Mouse (Mus musculus) G1E (cell line): Measurements from ENCODE around the gene Abca3. TPM values are rescaled to one million over a fixed set of nuclear protein-coding genes. Genes with fewer than 3 reads are reported as not detected.
A peak's percentile ranks its signal among the peaks of the same experiment; 100 is the strongest.

ENCODE experiments used
- ATAC-seq: 2 replicates; pipeline ENCODE4 v1.8.0; 2016; ENCODE audit warnings: mild to moderate bottlenecking; ENCODE audit not compliant: insufficient number of reproducible peaks, poor library complexity, low FRiP score, severe bottlenecking; ENCODE audit errors: extremely low read depth
- DNase-seq: peaks from one replicate; pipeline ENCODE4 v3.0.0; 2012; ENCODE audit warnings: low spot score
- H3K27me3 ChIP-seq: 2 replicates; pipeline ENCODE4 v1.6.1; 2012; ENCODE audit warnings: mild to moderate bottlenecking, low read length, inconsistent platforms; ENCODE audit not compliant: insufficient read depth
- H3K36me3 ChIP-seq: replicated peaks from 2 replicates; pipeline ENCODE3; 2012; ENCODE audit warnings: mild to moderate bottlenecking, inconsistent platforms
- H3K4me1 ChIP-seq: 2 replicates; pipeline ENCODE4 v1.6.1; 2012; ENCODE audit warnings: low read depth, low read length, inconsistent platforms, mixed read lengths; ENCODE audit not compliant: insufficient read depth
- H3K4me3 ChIP-seq: 2 replicates; pipeline ENCODE4 v1.5.1; 2012; ENCODE audit warnings: low read depth, mild to moderate bottlenecking, inconsistent platforms, low read length, moderate library complexity, mixed read lengths
- H3K9me3 ChIP-seq: replicated peaks from 2 replicates; pipeline ENCODE4 v1.6.1; 2012; ENCODE audit warnings: inconsistent platforms
- CTCF ChIP-seq: IDR thresholded peaks from 2 replicates; pipeline ENCODE4 v1.5.1; 2012; ENCODE audit warnings: low read depth, low read length, inconsistent platforms, mixed read lengths
- GATA1 ChIP-seq: IDR thresholded peaks from 2 replicates; pipeline ENCODE4 v1.6.1; 2012; ENCODE audit warnings: borderline replicate concordance, low read length, inconsistent platforms, mixed read lengths
- GATA2 ChIP-seq: IDR thresholded peaks from 2 replicates; pipeline ENCODE4 v1.6.1; 2012; ENCODE audit warnings: low read depth, low read length, inconsistent platforms, borderline replicate concordance
- POLR2AphosphoS5 ChIP-seq: IDR thresholded peaks from 2 replicates; pipeline ENCODE4 v1.6.1; 2012; ENCODE audit warnings: low read depth, low read length, inconsistent platforms; ENCODE audit not compliant: insufficient replicate concordance
- TAL1 ChIP-seq: conservative IDR thresholded peaks from 2 replicates; pipeline ENCODE4 v1.6.1; 2012; ENCODE audit warnings: low read depth, low read length, inconsistent platforms, mixed read lengths
- polyA plus RNA-seq: library from polyadenylated mRNA; stranded (reverse); fragments of >175 nt; gene quantifications from 2 replicates; pipeline ENCODE4 v1.2.3, GENCODE M21; 2012
- total RNA-seq, 2 experiments: library from RNA; stranded (forward) in 1 of 2; stranded (reverse) in 1 of 2; fragments of 200-1000 nt in 1 of 2; fragments of >200 nt in 1 of 2; fragmentation: Nextera tagmentation in 1 of 2; gene quantifications; 2 replicates each; pipeline ENCODE4 v1.2.3; 2014 to 2017

The Abca3 gene
- total and polyA plus RNA-seq, 3 experiments = 24.0 to 68.9 (median 29.5) TPM

GRCm38 (mm10) chr17:24393527-24393926 is 41.8 kb downstream of the Abca3 start:
- Histone ChIP-seq H3K36me3 (peaks cover 90% of the 10 kb centered on the region), H3K27me3 (no peaks in the 10 kb centered on the region), H3K4me3 (no peak overlapping the region), H3K4me1 (peaks cover 5% of the 10 kb centered on the region; the same call in 1 of the 2 replicates), H3K9me3 (no peaks in the 10 kb centered on the region)
- no peak for TF ChIP-seq GATA1
- TF ChIP-seq POLR2AphosphoS5 = no peak
- TF ChIP-seq GATA2 = no peak
- no peak for TF ChIP-seq TAL1
- no peak for TF ChIP-seq CTCF
- DNase-seq = no peak
- ATAC-seq = no peak

- no peaks in the 10 kb centered on the region for H3K27me3 ChIP-seq
- TF ChIP-seq GATA2 (no peak), TAL1 (no peak), CTCF (no peak), GATA1 (no peak), POLR2AphosphoS5 (no peak)
- no peak overlapping the region for H3K4me3 ChIP-seq
- ATAC-seq = no peak
- H3K4me1 ChIP-seq = peaks cover 5% of the 10 kb centered on the region; the same call in 1 of the 2 replicates
- no peaks in the 10 kb centered on the region for H3K9me3 ChIP-seq
- H3K36me3 ChIP-seq = peaks cover 90% of the 10 kb centered on the region
- no peak for DNase-seq
Observed at GRCm38 (mm10) chr17:24394456-24394855, 42.7 kb downstream of the Abca3 start.

GRCm38 (mm10) chr17:24402371-24402770 is 50.6 kb downstream of the Abca3 start:
- H3K36me3 ChIP-seq = peaks cover 90% of the 10 kb centered on the region

GRCm38 (mm10) chr17:24407116-24407803 is 55.5 kb downstream of the Abca3 start:
- DNase-seq (no peak), ATAC-seq (no peak)
- Histone ChIP-seq H3K9me3 (no peaks in the 10 kb centered on the region), H3K36me3 (peaks cover 87% of the 10 kb centered on the region), H3K27me3 (no peaks in the 10 kb centered on the region), H3K4me3 (no peak overlapping the region), H3K4me1 (no peaks in the 10 kb centered on the region; the same call in 1 of the 2 replicates)
- TF ChIP-seq GATA1 (no peak), POLR2AphosphoS5 (no peak), GATA2 (no peak), TAL1 (no peak), CTCF (no peak)

More at GRCm38 (mm10) chr17:24402371-24402770, 50.6 kb downstream of the Abca3 start:
- Histone ChIP-seq H3K27me3 (no peaks in the 10 kb centered on the region), H3K9me3 (no peaks in the 10 kb centered on the region), H3K4me1 (0 out of 2 replicates have a peak, but pooled peaks cover under 1% of the 10 kb centered on the region), H3K4me3 (no peak overlapping the region)
- DNase-seq = no peak
- ATAC-seq = no peak
- TF ChIP-seq GATA2 (no peak), TAL1 (no peak), GATA1 (no peak), POLR2AphosphoS5 (no peak), CTCF (no peak)

GRCm38 (mm10) chr17:24413557-24414211 is 61.9 kb downstream of the Abca3 start:
- H3K4me1 ChIP-seq = peaks cover 35% of the 10 kb centered on the region
- no peaks in the 10 kb centered on the region for H3K9me3 ChIP-seq
- ATAC-seq (no peak), DNase-seq (no peak)
- no peak for TF ChIP-seq GATA2
- H3K4me3 ChIP-seq = peak overlapping the region; percentile 87
- peaks cover 71% of the 10 kb centered on the region for H3K36me3 ChIP-seq
- no peaks in the 10 kb centered on the region for H3K27me3 ChIP-seq

GRCm38 (mm10) chr17:24414230-24414976 is 62.7 kb downstream of the Abca3 start, which contains the start of gene Rnps1:
Gene Rnps1, plus strand, starts transcription at chr17:24414565.
- Histone ChIP-seq H3K9me3 (no peaks in the 10 kb centered on the region), H3K4me3 (peak within 1 kb of the TSS; percentile 87), H3K4me1 (peaks cover 39% of the 10 kb centered on the region), H3K36me3 (peaks cover 71% of the 10 kb centered on the region), H3K27me3 (no peaks in the 10 kb centered on the region)
- DNase-seq (peak; percentile 85), ATAC-seq (peak; percentile 81)
- TF ChIP-seq TAL1 = no peak
- TF ChIP-seq POLR2AphosphoS5 = no peak
- no peak for TF ChIP-seq CTCF
- TF ChIP-seq GATA2 = no peak
- no peak for TF ChIP-seq GATA1
